Mouse (Mus musculus) heart, embryonic 14.5 days (tissue): Measurements from ENCODE around the gene Banf1. TPM values are rescaled to one million over a fixed set of nuclear protein-coding genes. Genes with fewer than 3 reads are reported as not detected.
"Not testable (repeated sequence)": the region's sequence is repeated elsewhere in the genome, so short reads cannot be mapped to it uniquely, and the experiment has no call there.

Experiments
- ATAC-seq: fragments of 200-750 bp; cut with Nextera tagmentation; 2 replicates; pipeline ENCODE4 v1.8.0; 2017; ENCODE audit warnings: low read depth, moderate TSS enrichment; ENCODE audit not compliant: insufficient number of reproducible peaks, insufficient read depth, low FRiP score
- H3K27ac ChIP-seq, 2 experiments: fragments of 200-500 bp in 1 of 2; fragments of 300-500 bp in 1 of 2; sonication (generic) in 1 of 2; replicated peaks in 1 of 2; 2 replicates each; pipeline ENCODE4 v1.5.1; 2012 to 2014; ENCODE audit warnings: low read depth in 2 of 2, low read length in 2 of 2, control low read depth in 1 of 2, mild to moderate bottlenecking in 1 of 2, mixed read lengths in 1 of 2; ENCODE audit not compliant: control insufficient read depth in 1 of 2, insufficient read depth in 1 of 2
- H3K27me3 ChIP-seq: fragments of 300-500 bp; sonication (generic); 2 replicates; pipeline ENCODE4 v1.6.1; 2014; ENCODE audit warnings: mild to moderate bottlenecking, low read length, control low read depth; ENCODE audit not compliant: control insufficient read depth, insufficient read depth
- H3K36me3 ChIP-seq: fragments of 300-500 bp; sonication (generic); 2 replicates; pipeline ENCODE4 v1.6.1; 2014; ENCODE audit warnings: mild to moderate bottlenecking, control low read depth, low read length, mixed read lengths; ENCODE audit not compliant: control insufficient read depth, insufficient read depth
- H3K4me1 ChIP-seq, 2 experiments: fragments of 200-500 bp in 1 of 2; fragments of 300-500 bp in 1 of 2; sonication (generic) in 1 of 2; 2 replicates each; pipeline ENCODE4 v1.6.1; 2012 to 2014; ENCODE audit warnings: low read length in 2 of 2, control low read depth in 1 of 2, mixed read lengths in 1 of 2; ENCODE audit not compliant: control insufficient read depth in 2 of 2, insufficient read depth in 2 of 2
- H3K4me2 ChIP-seq: fragments of 300-500 bp; sonication (generic); 2 replicates; pipeline ENCODE4 v1.6.1; 2014; ENCODE audit warnings: mild to moderate bottlenecking, low read length
- H3K4me3 ChIP-seq, 2 experiments: fragments of 200-500 bp in 1 of 2; fragments of 300-500 bp in 1 of 2; sonication (generic) in 1 of 2; 2 replicates each; pipeline ENCODE4 v1.5.1; 2012 to 2014; ENCODE audit warnings: low read length in 2 of 2, mild to moderate bottlenecking in 2 of 2, control low read depth in 1 of 2, low read depth in 1 of 2, moderate library complexity in 1 of 2; ENCODE audit not compliant: control insufficient read depth in 1 of 2, insufficient read depth in 1 of 2
- H3K9ac ChIP-seq: fragments of 300-500 bp; sonication (generic); 2 replicates; pipeline ENCODE4 v1.6.1; 2014; ENCODE audit warnings: mild to moderate bottlenecking, low read length
- H3K9me3 ChIP-seq: fragments of 300-500 bp; sonication (generic); 2 replicates; pipeline ENCODE4 v1.6.1; 2016; ENCODE audit warnings: low read length, control low read depth; ENCODE audit not compliant: control insufficient read depth
- WGBS: fragments of 180-500 bp; shearing (Covaris S2); extraction: QIAGEN DNeasy Blood & Tissue Kit; methylation state at CpG from one replicate; pipeline ENCODE4 v1.1.7; 2014; 5-methylcytosine and 5-hydroxymethylcytosine counted together
- polyA plus RNA-seq: library from polyadenylated mRNA; unstranded; fragments of >200 nt; fragmentation: Nextera tagmentation; extraction: Ambion mirVana; gene quantifications from 2 replicates; pipeline ENCODE4 v1.2.1, GENCODE M21; 2014

The Banf1 gene
- polyA plus RNA-seq, 1 experiment from 2014 or later: 486 TPM

DNA sequence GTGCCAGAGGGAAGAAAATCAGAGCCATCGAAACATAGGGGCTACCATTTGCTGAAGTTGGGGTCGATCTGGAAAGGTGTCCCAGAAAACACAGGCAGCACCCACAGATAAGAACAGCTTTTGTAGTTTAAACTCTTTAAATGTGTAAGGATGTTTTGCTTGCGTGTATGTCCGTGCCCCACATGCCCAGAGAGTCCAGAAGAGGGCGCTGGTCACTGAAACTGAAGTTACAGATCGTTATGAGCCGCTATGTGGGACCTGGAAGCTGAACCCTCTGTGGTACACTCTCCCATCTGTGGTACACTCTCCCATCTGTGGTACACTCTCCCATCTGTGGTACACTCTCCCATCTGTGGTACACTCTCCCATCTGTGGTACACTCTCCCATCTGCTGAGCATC is 40.2 kb upstream of the Banf1 start:
- H3K27me3 ChIP-seq: no peaks in the 10 kb centered on the region
- H3K36me3 ChIP-seq: no peaks in the 10 kb centered on the region
- no peaks in the 10 kb centered on the region for H3K9me3 ChIP-seq
- peak overlapping the region; percentile 97 to 99 for H3K27ac ChIP-seq
- peak overlapping the region; percentile 74 for H3K4me2 ChIP-seq
- peak overlapping the region; percentile 67 to 70 for H3K4me3 ChIP-seq
- ATAC-seq: peak; percentile 52; the same call in 1 of the 2 replicates
- peak overlapping the region; percentile 83 for H3K9ac ChIP-seq
- peaks cover 13 to 23% of the 10 kb centered on the region in 2 experiments for H3K4me1 ChIP-seq
- WGBS: 12% methylated on average over 7 of the region's 7 CpGs

DNA sequence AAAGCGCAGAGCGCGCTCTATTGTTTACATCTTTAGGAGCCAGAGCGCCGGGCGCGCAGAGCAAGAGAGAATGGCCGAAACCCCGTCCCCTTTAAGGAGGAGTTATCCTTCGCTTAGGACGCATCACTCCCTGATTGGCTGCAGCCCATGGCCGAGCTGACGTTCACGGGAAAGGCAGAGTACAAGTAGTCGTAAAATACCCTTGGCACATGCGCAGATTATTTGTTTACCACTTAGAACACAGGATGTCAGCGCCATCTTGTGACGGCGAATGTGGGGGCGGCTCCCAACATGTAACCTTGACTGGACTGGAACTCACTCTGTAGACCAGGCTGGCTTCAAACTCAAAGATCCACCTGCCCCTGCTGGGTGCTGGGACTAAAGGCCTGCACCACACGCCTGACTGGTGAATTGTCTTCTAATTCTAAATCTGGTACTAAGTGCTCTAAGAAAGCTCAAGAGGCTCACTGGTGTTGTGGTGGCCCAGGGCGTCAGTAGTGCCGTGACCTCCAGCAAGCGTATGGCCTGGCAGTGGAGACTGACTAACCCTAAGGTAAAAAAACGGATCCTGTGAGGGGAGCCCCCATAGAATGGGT is 39.7 kb upstream of the Banf1 start:
- not testable (repeated sequence) for H3K36me3 ChIP-seq, H3K27me3 ChIP-seq, H3K9me3 ChIP-seq
- Histone ChIP-seq H3K9ac (peak overlapping the region; percentile 83), H3K4me2 (peak overlapping the region; percentile 74), H3K4me3 (peak overlapping the region; percentile 67 to 70), H3K4me1 (peaks cover 13 to 23% of the 10 kb centered on the region in 2 experiments), H3K27ac (peak overlapping the region; percentile 97 to 99)
- 9% methylated on average over 22 of the region's 25 CpGs for WGBS
- peak; percentile 52 for ATAC-seq

DNA sequence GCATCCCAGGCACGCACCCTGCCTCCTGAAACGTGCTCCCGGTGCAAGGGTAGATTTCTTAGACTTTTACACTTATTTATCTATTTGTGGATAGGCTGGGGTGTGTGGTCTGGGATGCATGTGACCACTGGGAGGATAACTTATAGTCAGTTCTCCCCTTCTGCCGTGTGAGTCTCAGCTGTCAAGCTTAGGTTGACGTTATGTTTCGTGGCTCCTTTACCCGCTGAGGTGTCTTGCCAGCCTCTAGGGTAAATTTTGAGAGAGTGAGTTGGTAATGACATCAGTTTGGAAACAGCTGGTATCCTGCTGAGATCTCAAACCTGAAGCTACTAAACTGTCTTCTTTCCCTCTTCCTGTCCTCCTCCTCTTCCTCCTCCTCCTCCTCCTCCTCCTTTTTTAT is 39.0 kb upstream of the Banf1 start:
- peak overlapping the region; percentile 33 to 65; a peak in 2 of 4 replicates for H3K27ac ChIP-seq
- H3K9ac ChIP-seq: peak overlapping the region; percentile 74
- H3K4me1 ChIP-seq: peaks cover 13 to 23% of the 10 kb centered on the region in 2 experiments
- peak overlapping the region; percentile 68 for H3K4me2 ChIP-seq
- H3K9me3 ChIP-seq: no peaks in the 10 kb centered on the region
- WGBS: 15% methylated on average over 7 of the region's 7 CpGs
- H3K36me3 ChIP-seq: no peaks in the 10 kb centered on the region
- ATAC-seq: no peak
- peak overlapping the region; percentile 31 to 41 for H3K4me3 ChIP-seq
- H3K27me3 ChIP-seq: no peaks in the 10 kb centered on the region

DNA sequence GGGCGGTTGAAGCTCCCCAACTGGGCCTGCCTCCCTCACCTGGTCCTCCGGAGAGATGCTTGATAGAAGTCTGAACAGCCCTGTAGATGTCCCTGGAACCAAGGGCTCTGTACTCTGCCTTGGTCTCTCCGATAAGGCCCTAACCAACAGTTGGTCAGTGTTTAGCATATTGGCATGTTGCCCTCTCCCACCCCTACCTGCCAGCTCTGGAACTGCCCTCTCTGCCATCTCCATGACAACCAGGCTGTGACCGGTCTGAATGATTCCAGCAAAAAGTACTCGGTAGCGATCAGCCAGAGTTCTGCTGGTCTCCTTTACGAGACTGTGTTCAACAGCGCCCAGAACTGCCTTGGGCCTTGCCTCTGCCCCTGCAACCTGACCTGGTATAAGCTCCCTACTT is 35.3 kb upstream of the Banf1 start, which contains the start of gene Tsga10ip:
Gene Tsga10ip, minus strand, starts transcription at position 234 of the 400 bp plus-strand sequence.
- no peak within 1 kb of the TSS for H3K27ac ChIP-seq
- WGBS: 80% methylated on average over 8 of the region's 8 CpGs
- H3K4me3 ChIP-seq: no peak within 1 kb of the TSS
- ATAC-seq: no peak
- H3K4me2 ChIP-seq: no peak within 1 kb of the TSS
- H3K36me3 ChIP-seq: no peaks in the 10 kb centered on the region
- H3K9me3 ChIP-seq: no peaks in the 10 kb centered on the region
- no peaks in the 10 kb centered on the region for H3K27me3 ChIP-seq
- no peak within 1 kb of the TSS for H3K9ac ChIP-seq
- peaks cover 3 to 5% of the 10 kb centered on the region in 2 experiments; a peak in 3 of 4 replicates for H3K4me1 ChIP-seq

GRCm38 (mm10) chr19:5401073-5401472 is 34.1 kb upstream of the Banf1 start:
- H3K4me3 ChIP-seq, H3K36me3 ChIP-seq, H3K9ac ChIP-seq, H3K9me3 ChIP-seq, H3K27me3 ChIP-seq, H3K4me1 ChIP-seq, H3K4me2 ChIP-seq: not testable (repeated sequence)
- 0 out of 4 replicates have a peak overlapping the region, but pooled peaks of 1 of the 2 experiments have one; percentile 8 for H3K27ac ChIP-seq
- WGBS: 54% methylated on average over 4 of the region's 4 CpGs
- 0 out of 2 replicates have a peak, but pooled peaks have one; percentile 23 for ATAC-seq

- no peak for ATAC-seq
- Histone ChIP-seq H3K4me1 (peaks cover 10 to 15% of the 10 kb centered on the region in 2 experiments), H3K36me3 (no peaks in the 10 kb centered on the region), H3K9ac (no peak overlapping the region), H3K4me2 (no peak overlapping the region), H3K27me3 (no peaks in the 10 kb centered on the region), H3K4me3 (no peak overlapping the region), H3K27ac (no peak overlapping the region), H3K9me3 (no peaks in the 10 kb centered on the region)
- 69% methylated on average over 4 of the region's 4 CpGs for WGBS
Observed at GRCm38 (mm10) chr19:5395371-5395770, 28.4 kb upstream of the Banf1 start.

DNA sequence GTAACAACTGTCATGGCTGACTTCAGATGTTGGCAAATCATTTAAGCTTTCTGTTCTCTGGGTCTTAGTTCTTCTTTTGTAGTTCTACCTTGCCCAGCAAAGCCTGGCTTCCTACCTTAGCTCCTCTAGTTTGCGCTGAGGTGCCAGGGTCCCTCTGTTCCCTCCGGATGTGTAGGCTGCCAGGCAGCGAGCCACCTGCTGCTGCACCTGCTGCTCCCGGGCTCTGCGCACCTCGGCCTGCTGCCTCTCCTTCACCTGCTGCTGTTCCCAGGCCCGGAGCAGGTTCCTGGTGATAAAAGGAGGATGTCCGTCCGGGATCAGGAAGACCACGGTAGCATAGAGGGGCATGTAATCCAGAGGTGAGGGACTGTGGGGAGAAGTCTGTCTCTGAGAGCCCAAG is 27.2 kb upstream of the Banf1 start:
- Histone ChIP-seq H3K4me3 (no peak overlapping the region), H3K4me1 (peaks cover 19 to 27% of the 10 kb centered on the region in 2 experiments), H3K36me3 (no peaks in the 10 kb centered on the region), H3K27me3 (no peaks in the 10 kb centered on the region), H3K4me2 (no peak overlapping the region), H3K9me3 (no peaks in the 10 kb centered on the region), H3K27ac (no peak overlapping the region), H3K9ac (no peak overlapping the region)
- no peak for ATAC-seq
- 51% methylated on average over 10 of the region's 10 CpGs for WGBS

GRCm38 (mm10) chr19:5392892-5393291 is 25.9 kb upstream of the Banf1 start:
- Histone ChIP-seq H3K36me3 (no peaks in the 10 kb centered on the region), H3K27ac (peak overlapping the region; percentile 74 to 80), H3K9me3 (no peaks in the 10 kb centered on the region), H3K9ac (peak overlapping the region; percentile 38), H3K27me3 (no peaks in the 10 kb centered on the region), H3K4me1 (peaks cover 19 to 27% of the 10 kb centered on the region in 2 experiments), H3K4me2 (no peak overlapping the region), H3K4me3 (no peak overlapping the region)
- WGBS: 21% methylated on average over 4 of the region's 4 CpGs
- ATAC-seq: no peak
